Mouse (Mus musculus) stomach, embryonic 16.5 days (tissue): ENCODE measurements around the gene Mgat4b. TPM values are rescaled to one million over a fixed set of nuclear protein-coding genes. Genes with fewer than 3 reads are reported as not detected.
A peak's percentile ranks its signal among the peaks of the same experiment; 100 is the strongest.

ENCODE experiments used
- ATAC-seq: fragments of 200-750 bp; cut with Nextera tagmentation; 2 replicates; pipeline ENCODE4 v1.8.0; 2017; ENCODE audit warnings: moderate number of reproducible peaks, moderate TSS enrichment; ENCODE audit not compliant: insufficient read depth, low FRiP score
- H3K27ac ChIP-seq: fragments of 300-500 bp; sonication (generic); 2 replicates; pipeline ENCODE4 v1.5.1; 2014; ENCODE audit warnings: low read length
- H3K27me3 ChIP-seq: fragments of 300-500 bp; sonication (generic); 2 replicates; pipeline ENCODE4 v1.6.1; 2014; ENCODE audit warnings: low read length, control low read depth, mixed read lengths; ENCODE audit not compliant: control insufficient read depth, insufficient read depth
- H3K36me3 ChIP-seq: fragments of 300-500 bp; sonication (generic); 2 replicates; pipeline ENCODE4 v1.6.1; 2014; ENCODE audit warnings: low read length; ENCODE audit not compliant: control insufficient read depth, insufficient read depth
- H3K4me1 ChIP-seq: fragments of 300-500 bp; sonication (generic); 2 replicates; pipeline ENCODE4 v1.6.1; 2014; ENCODE audit warnings: low read length, control low read depth, mixed read lengths; ENCODE audit not compliant: control insufficient read depth, insufficient read depth
- H3K4me2 ChIP-seq: fragments of 300-500 bp; sonication (generic); 2 replicates; pipeline ENCODE4 v1.6.1; 2014; ENCODE audit warnings: low read depth, low read length, mixed read lengths
- H3K4me3 ChIP-seq: fragments of 300-500 bp; sonication (generic); replicated peaks from 2 replicates; pipeline ENCODE4 v1.5.1; 2014; ENCODE audit warnings: mild to moderate bottlenecking, low read length
- H3K9ac ChIP-seq: fragments of 300-500 bp; sonication (generic); 2 replicates; pipeline ENCODE4 v1.6.1; 2014; ENCODE audit warnings: low read length
- H3K9me3 ChIP-seq: fragments of 300-500 bp; sonication (generic); replicated peaks from 2 replicates; pipeline ENCODE4 v1.6.1; 2016; ENCODE audit warnings: low read length, control low read depth; ENCODE audit not compliant: control insufficient read depth
- WGBS: fragments of 180-500 bp; shearing (Covaris S2); extraction: QIAGEN DNeasy Blood & Tissue Kit; methylation state at CpG from one replicate; pipeline ENCODE4 v1.1.7; 2014; 5-methylcytosine and 5-hydroxymethylcytosine counted together
- polyA plus RNA-seq: library from polyadenylated mRNA; unstranded; fragments of >200 nt; fragmentation: Nextera tagmentation; extraction: Ambion mirVana; gene quantifications from 2 replicates; pipeline ENCODE4 v1.2.1, GENCODE M21; 2015

The Mgat4b gene
- polyA plus RNA-seq, 1 experiment from 2014 or later = 5.9 TPM

DNA sequence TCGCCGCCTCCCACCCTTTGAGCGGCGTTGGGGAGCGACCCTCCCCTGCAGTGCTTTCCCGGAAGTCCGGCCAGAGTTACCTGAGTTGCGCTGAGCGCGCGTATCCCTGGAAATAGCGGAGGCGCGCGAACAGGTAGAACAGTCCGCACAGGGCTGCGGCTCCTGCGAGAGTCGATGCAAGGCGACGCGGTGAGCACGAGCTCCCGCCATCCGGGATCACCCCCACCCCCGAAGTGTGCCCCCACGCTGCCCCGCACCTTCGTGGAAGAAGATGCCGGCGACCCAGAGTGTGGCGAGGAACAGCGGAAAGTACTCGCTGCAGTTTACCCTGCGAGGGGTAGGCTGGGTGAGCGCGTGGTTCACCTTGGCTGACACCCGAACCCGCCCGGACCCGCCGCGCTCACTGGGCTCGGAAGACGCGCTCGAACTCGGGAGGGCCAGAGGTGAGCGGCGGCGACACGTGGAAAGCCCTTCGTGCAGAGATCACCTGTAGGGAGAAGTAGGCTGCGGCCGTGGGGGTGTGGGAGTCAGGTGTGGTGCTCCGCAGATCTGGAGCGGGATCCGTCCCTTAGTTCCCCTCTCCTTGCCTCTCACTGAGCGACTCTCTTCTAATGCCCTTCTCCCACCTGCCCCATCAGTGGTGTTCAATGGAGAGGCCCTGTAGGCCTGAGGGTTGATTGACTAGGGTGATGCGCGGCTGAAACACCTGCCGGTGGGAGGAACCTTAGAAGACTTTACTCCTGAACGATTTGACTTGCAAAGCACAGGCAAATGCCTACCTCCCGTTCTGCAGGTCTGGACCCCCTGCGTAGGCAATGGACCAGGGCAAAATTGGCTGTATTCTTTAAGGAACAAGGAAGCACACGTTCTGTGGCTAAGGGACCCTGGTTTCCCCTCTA, 26.5 kb downstream of the Mgat4b start:
- ATAC-seq = peak; percentile 18
- H3K4me3 ChIP-seq = peak overlapping the region; percentile 67
- H3K27ac ChIP-seq = no peak overlapping the region
- H3K9me3 ChIP-seq = no peaks in the 10 kb centered on the region
- peaks cover 11% of the 10 kb centered on the region; the same call in 1 of the 2 replicates for H3K27me3 ChIP-seq
- peaks cover 18% of the 10 kb centered on the region; the same call in 1 of the 2 replicates for H3K36me3 ChIP-seq
- H3K4me2 ChIP-seq = peak overlapping the region; percentile 96
- H3K4me1 ChIP-seq = peaks cover 14% of the 10 kb centered on the region; the same call in 1 of the 2 replicates
- 1% methylated on average over 66 of the region's 66 CpGs for WGBS
- H3K9ac ChIP-seq = peak overlapping the region; percentile 70

DNA sequence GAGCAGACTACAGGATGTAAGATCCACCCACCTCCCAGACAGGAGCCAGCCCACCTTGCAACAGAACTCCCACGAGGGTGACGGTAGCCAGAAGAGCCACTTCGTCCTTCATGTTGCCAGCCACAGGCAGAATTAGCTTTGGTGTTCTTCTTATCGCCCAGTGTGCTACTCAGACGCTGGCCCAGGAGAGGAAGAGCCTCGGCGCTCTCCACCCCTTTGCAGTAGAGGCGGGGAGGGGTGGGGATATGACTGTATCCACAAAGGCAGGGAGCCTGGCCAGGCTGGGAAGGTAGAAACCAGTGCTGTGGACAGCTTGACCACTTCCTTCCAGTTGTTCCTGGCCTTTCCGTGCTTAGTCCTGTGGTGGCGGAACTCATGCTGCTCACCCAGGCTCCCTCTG, 27.6 kb downstream of the Mgat4b start, which contains the start of gene Ltc4s:
Gene Ltc4s (minus strand): TSS at position 293 of the 400 bp plus-strand sequence.
- peak within 1 kb of the TSS; percentile 70; the same call in 1 of the 2 replicates for H3K9ac ChIP-seq
- peaks cover 11% of the 10 kb centered on the region; the same call in 1 of the 2 replicates for H3K36me3 ChIP-seq
- H3K4me2 ChIP-seq = peak within 1 kb of the TSS; percentile 96
- H3K9me3 ChIP-seq = no peaks in the 10 kb centered on the region
- 34% methylated on average over 10 of the region's 10 CpGs for WGBS
- ATAC-seq = no peak
- no peak within 1 kb of the TSS for H3K27ac ChIP-seq
- H3K4me1 ChIP-seq = peaks cover 14% of the 10 kb centered on the region; the same call in 1 of the 2 replicates
- peaks cover 11% of the 10 kb centered on the region; the same call in 1 of the 2 replicates for H3K27me3 ChIP-seq
- peak within 1 kb of the TSS; percentile 67 for H3K4me3 ChIP-seq

DNA sequence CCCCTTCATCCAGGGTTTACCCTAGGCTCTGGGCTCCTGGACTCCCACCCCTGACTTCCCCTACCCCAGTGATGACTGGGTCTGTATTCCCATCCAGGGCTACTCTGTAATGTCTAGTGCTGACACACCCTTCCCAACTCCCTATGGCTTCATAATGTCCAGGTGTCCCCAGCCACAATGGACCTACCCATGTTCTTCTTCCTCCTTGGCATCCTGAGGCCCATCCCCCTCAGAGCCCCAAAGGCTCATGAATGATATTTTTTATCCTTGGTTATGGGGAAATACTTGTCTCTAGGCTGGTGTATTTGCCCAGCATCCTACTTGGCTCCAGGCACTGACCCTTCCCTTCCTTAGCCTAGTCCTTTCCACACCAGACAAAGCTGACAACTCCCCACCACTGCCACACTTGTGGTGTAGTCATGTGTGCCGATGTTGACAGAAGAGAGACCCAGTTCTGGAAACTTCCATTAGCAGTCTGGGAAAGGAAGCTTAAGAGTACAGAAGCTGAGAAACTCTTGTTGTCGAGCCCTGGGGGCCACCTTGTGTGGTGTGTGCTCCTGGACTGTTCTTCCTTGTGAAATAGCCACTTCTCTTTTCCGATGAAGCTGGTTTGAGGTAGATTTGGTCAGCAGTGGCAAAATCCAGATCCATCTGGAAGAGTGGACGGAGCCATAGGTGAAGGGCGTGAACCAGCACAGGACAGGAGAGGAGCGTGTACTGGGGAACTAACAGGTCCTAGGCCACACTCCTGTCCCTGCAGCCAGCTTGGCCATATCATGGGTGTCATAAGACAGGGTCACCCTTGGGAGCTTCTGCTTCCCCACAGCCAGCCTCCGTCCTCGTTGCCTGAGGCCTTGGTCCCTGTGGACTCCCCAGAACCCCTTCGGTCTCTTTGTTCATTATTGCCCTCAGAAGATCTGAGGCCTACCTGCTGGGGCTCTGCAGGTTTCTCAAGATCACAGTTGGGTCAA, 28.4 kb downstream of the Mgat4b start:
- Histone ChIP-seq H3K4me3 (no peak overlapping the region), H3K9me3 (no peaks in the 10 kb centered on the region), H3K27me3 (peaks cover 11% of the 10 kb centered on the region; the same call in 1 of the 2 replicates), H3K4me2 (no peak overlapping the region), H3K27ac (no peak overlapping the region), H3K36me3 (peaks cover 5% of the 10 kb centered on the region; the same call in 1 of the 2 replicates), H3K9ac (no peak overlapping the region), H3K4me1 (peaks cover 14% of the 10 kb centered on the region; the same call in 1 of the 2 replicates)
- no peak for ATAC-seq
- 89% methylated on average over 9 of the region's 9 CpGs for WGBS

DNA sequence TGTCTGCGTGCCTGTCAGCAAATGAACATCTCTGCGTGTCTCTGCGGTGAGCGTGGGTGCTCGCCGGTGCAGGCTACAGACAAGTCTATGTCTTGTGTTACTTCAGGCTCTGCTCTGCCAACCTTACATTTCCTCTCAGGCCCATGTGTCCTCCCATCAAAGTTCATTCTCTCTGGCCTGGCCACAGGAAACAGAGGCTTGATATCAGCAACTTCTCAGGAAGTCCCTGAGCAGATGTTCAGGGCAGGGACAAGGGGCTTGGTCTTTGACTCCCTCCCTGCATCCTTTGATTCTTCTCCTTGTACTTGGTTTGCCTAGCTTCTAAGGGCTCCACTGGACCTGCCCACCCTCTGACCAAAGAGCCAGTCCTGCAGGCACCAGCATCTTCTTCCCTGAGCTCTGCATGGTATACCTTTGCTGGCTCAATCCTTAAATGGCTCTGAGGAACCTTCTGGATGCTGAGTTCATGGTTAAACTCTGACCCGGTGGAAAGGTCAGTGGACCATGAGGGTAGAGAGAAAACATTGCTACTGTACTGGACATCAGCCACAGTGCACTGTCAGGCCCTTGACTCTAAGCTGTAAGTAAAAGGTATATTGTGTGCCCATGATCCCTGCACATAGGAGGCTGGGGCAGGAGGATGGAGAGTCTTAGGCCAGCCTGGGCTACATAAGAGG, 29.7 kb downstream of the Mgat4b start:
- ATAC-seq = no peak
- H3K36me3 ChIP-seq = no peaks in the 10 kb centered on the region
- WGBS = 86% methylated on average over 7 of the region's 7 CpGs

DNA sequence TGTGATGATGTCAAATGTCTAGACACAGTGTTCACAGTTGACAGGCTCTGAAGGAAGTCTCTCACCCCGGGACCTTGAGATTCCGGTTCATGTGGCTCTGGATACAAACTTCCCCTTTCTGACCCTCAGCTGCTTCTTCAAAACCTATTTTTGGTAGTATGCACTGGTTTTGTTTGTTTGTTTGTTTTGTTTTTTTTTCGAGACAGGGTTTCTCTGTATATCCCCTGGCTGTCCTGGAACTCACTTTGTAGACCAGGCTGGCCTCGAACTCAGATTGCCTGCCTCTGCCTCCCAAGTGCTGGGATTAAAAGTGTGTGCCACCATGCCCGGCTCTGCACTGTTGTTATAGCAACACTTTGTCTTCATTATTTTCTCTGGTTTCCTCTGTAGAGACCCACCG, 33.2 kb downstream of the Mgat4b start:
- no peaks in the 10 kb centered on the region for H3K9me3 ChIP-seq
- H3K27me3 ChIP-seq = no peaks in the 10 kb centered on the region
- no peak overlapping the region for H3K4me2 ChIP-seq
- no peak overlapping the region for H3K4me3 ChIP-seq
- 72% methylated on average over 6 of the region's 6 CpGs for WGBS
- no peaks in the 10 kb centered on the region for H3K36me3 ChIP-seq
- ATAC-seq = no peak
- no peaks in the 10 kb centered on the region for H3K4me1 ChIP-seq
- H3K9ac ChIP-seq = no peak overlapping the region
- H3K27ac ChIP-seq = no peak overlapping the region

More for the DNA sequence above, 29.7 kb downstream of the Mgat4b start:
- Histone ChIP-seq H3K27ac (no peak overlapping the region), H3K4me3 (no peak overlapping the region), H3K9me3 (no peaks in the 10 kb centered on the region), H3K4me1 (peaks cover 14% of the 10 kb centered on the region; the same call in 1 of the 2 replicates), H3K4me2 (no peak overlapping the region), H3K27me3 (peaks cover 11% of the 10 kb centered on the region; the same call in 1 of the 2 replicates), H3K9ac (no peak overlapping the region)

DNA sequence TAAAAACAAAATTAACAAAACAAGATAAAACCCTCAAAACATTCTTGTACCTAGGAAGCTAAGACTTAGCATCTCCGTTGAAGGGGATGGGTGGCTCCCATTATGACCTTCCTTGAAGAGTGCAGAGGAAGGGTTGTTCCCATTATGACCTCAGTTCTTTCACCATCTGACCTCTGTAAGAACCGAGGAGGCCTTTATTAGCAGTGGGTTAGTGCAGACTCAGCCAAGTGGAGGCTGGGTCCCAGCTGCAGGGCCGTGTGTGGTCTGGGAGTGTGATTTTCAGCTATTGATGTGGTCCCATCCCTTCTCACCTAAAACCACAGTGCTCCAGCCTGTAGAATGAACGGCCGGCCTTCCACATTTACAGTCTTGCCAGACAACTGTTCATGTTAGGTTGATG, 34.6 kb downstream of the Mgat4b start:
- no peaks in the 10 kb centered on the region for H3K36me3 ChIP-seq
- H3K27me3 ChIP-seq = no peaks in the 10 kb centered on the region
- no peak overlapping the region for H3K27ac ChIP-seq
- no peak overlapping the region for H3K4me3 ChIP-seq
- no peaks in the 10 kb centered on the region for H3K4me1 ChIP-seq
- H3K9me3 ChIP-seq = no peaks in the 10 kb centered on the region
- no peak for ATAC-seq
- WGBS = 76% methylated on average over 5 of the region's 5 CpGs
- H3K9ac ChIP-seq = no peak overlapping the region
- H3K4me2 ChIP-seq = no peak overlapping the region

DNA sequence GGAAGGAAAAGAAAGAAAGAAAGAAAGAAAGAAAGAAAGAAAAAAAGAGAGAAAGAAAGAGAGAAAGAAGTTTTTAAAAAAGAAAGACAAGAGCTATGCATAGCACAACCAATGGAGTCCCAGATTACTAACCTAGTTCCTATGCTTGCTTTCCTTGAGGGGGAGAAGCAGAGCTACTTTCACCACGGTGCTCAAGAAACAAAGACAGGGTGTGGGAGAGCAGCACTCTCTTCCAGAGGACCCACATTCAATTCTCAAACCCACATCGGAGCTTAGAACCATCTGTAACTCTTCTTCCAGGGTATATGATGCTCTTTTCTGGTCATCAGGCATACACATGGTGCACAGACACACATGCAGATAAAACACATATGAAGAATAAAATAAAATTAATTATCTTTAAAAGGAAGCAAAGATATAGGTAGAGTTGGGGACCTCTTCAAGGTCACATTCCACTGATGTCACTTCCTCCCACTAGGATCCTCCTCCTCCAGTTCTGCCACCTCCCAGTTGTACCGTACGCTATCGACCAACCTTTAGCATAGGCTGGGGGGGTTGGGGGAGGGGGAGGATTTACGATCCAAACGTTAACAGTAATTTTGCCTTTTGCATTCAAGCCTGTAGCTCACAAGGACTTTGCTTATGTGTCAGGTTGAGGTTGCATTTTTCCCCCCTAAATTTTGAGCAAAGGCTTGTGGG, 37.9 kb downstream of the Mgat4b start:
- H3K4me2 ChIP-seq = no peak overlapping the region
- H3K27me3 ChIP-seq = no peaks in the 10 kb centered on the region
- H3K4me3 ChIP-seq = no peak overlapping the region
- peaks cover 9% of the 10 kb centered on the region for H3K4me1 ChIP-seq
- WGBS = 69% methylated on average over 7 of the region's 7 CpGs
- ATAC-seq = no peak
- no peaks in the 10 kb centered on the region for H3K9me3 ChIP-seq
- no peak overlapping the region for H3K9ac ChIP-seq
- H3K36me3 ChIP-seq = no peaks in the 10 kb centered on the region
- H3K27ac ChIP-seq = no peak overlapping the region

DNA sequence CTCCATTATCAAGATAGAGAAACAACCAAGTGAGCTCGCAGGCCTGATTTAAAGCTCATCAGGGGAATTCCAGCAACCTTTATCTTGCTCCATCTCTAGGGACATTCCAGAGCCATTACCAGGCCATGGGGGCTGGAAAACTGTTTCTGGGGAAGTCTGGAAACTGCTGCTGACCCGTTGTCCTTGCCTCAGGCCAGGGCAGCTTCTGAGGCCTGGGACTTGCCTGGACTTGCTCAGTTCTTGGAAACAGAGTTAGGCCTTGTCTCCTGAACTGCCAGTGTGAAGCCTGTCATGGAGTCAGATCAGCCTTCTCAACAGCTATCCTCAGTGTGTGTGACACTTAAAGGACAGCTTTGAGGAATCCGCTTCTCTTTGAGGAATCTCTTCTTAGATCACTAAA, 41.5 kb downstream of the Mgat4b start:
- no peak overlapping the region for H3K27ac ChIP-seq
- no peak for ATAC-seq
- 47% methylated on average over 3 of the region's 3 CpGs for WGBS

More for the DNA sequence above, 41.5 kb downstream of the Mgat4b start:
- Histone ChIP-seq H3K9me3 (no peaks in the 10 kb centered on the region), H3K4me2 (no peak overlapping the region), H3K4me1 (peaks cover 9% of the 10 kb centered on the region), H3K9ac (peak overlapping the region; percentile 39; the same call in 1 of the 2 replicates), H3K4me3 (no peak overlapping the region), H3K27me3 (no peaks in the 10 kb centered on the region), H3K36me3 (no peaks in the 10 kb centered on the region; the same call in 1 of the 2 replicates)
